ENCODE assay signal across 17 mouse cellular contexts in the genomic region with DNA sequence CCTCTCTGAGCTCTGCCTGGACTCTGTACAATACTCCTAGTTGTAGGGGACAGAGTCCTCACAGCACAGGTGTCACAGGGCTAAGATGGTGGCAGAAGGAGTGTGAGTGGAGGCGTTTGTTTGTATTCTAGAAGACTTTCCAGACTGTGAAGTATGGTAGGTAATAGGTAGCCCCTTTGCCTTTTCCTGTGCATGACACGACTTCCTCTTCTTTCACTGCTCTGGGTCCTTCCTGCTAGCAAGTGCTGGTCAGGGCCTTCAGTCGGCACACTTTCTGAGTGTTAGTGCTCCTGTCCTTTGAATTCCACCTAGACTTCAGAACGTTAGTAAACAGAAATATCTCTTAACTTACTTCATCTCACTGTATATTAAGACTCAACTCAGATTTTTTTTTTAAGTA.
"Had no signal": no experiment of that assay in that cellular context is flagged by ENCODE, and none has a peak within 500 bp of the region (broad histone marks: within the 10 kb centered on the region; RNA-seq: fewer than 3 reads in every experiment).

No protein-coding gene starts in this region.

- H3K27ac ChIP-seq: liver, embryonic 14.5 days; midbrain, embryonic 10.5 days; midbrain, embryonic 12.5 days; neural tube, embryonic 13.5 days; neural tube, embryonic 15.5 days; stomach, embryonic 15.5 days; stomach, postnatal 0 days had no signal

- H3K4me2 ChIP-seq: lung, embryonic 14.5 days; midbrain, embryonic 12.5 days; neural tube, embryonic 13.5 days; neural tube, embryonic 15.5 days; stomach, embryonic 15.5 days had no signal

- H3K27me3 ChIP-seq: midbrain, embryonic 12.5 days; neural tube, embryonic 13.5 days; neural tube, embryonic 15.5 days; stomach, embryonic 15.5 days had no signal

- H3K36me3 ChIP-seq: neural tube, embryonic 13.5 days; neural tube, embryonic 15.5 days had no signal

- H3K4me3 ChIP-seq: midbrain, embryonic 10.5 days; midbrain, embryonic 12.5 days; myocyte; neural tube, embryonic 13.5 days; neural tube, embryonic 15.5 days; stomach, embryonic 15.5 days had no signal

- H3K9ac ChIP-seq: liver, embryonic 14.5 days; lung, embryonic 14.5 days; midbrain, embryonic 12.5 days; neural tube, embryonic 13.5 days; neural tube, embryonic 15.5 days; stomach, embryonic 15.5 days had no signal

- H3K4me1 ChIP-seq: midbrain, embryonic 10.5 days; midbrain, embryonic 12.5 days; neural tube, embryonic 13.5 days; neural tube, embryonic 15.5 days; stomach, embryonic 15.5 days had no signal

- H3K9me3 ChIP-seq: midbrain, embryonic 10.5 days; midbrain, embryonic 12.5 days; neural tube, embryonic 13.5 days; neural tube, embryonic 15.5 days; stomach, embryonic 15.5 days had no signal

- ATAC-seq: midbrain, embryonic 16.5 days had no signal

- DNase-seq: lung, adult 18-20 months; lung, embryonic 14.5 days; lung, postnatal 10 days; lung, postnatal 4 days; midbrain, embryonic 14.5 days; right cerebral cortex, postnatal 14 days; thymus, adult 2 months; thymus, postnatal 36 days had no signal
